In genomic region chr9:100581543-100582492, GRCm38 (mm10) we compare ENCODE assay signal across 9 mouse cellular contexts. TPM values are rescaled to one million over a fixed set of nuclear protein-coding genes. Genes with fewer than 3 reads are reported as not detected.
DNase-seq lines count a peak whose midpoint lies in the region; ATAC-seq lines count a peak whose summit lies in the region.
"Had no signal": no experiment of that assay in that cellular context is flagged by ENCODE, and none has a peak within 500 bp of the region (broad histone marks: within the 10 kb centered on the region; RNA-seq: fewer than 3 reads in every experiment).

No protein-coding gene starts in this region.

- peaks cover 25% of the 10 kb centered on the region for H3K4me1 ChIP-seq in forebrain, embryonic 15.5 days
- peaks cover 18% of the 10 kb centered on the region for H3K4me1 ChIP-seq in intestine, embryonic 16.5 days (ENCODE audit: control insufficient read depth, insufficient read depth, low read length)

- no peaks in the 10 kb centered on the region for H3K36me3 ChIP-seq in forebrain, embryonic 15.5 days
- H3K36me3 ChIP-seq in intestine, embryonic 16.5 days (ENCODE audit: control insufficient read depth, insufficient read depth, low read length): no peaks in the 10 kb centered on the region

- no peaks in the 10 kb centered on the region for H3K27me3 ChIP-seq in forebrain, embryonic 15.5 days
- H3K27me3 ChIP-seq in intestine, embryonic 16.5 days (replicated peaks; ENCODE audit: control insufficient read depth, insufficient read depth, low read length): no peaks in the 10 kb centered on the region
- H3K27me3 ChIP-seq: Patski had no signal

- intact Hi-C loops in left cerebral cortex, postnatal 14 days (cut with DNase I): no loop called here

- H3K9me3 ChIP-seq in forebrain, embryonic 15.5 days: no peaks in the 10 kb centered on the region
- no peaks in the 10 kb centered on the region for H3K9me3 ChIP-seq in intestine, embryonic 16.5 days (ENCODE audit: control insufficient read depth, low read length)

- no peak overlapping the region for H3K4me3 ChIP-seq in forebrain, embryonic 15.5 days
- no peak overlapping the region for H3K4me3 ChIP-seq in intestine, embryonic 16.5 days (ENCODE audit: low read length)

- 22% methylated on average over 13 of the region's 13 CpGs for WGBS in forebrain, embryonic 15.5 days
- WGBS in intestine, embryonic 16.5 days: 44% methylated on average over 13 of the region's 13 CpGs

- no peak overlapping the region for H3K9ac ChIP-seq in forebrain, embryonic 15.5 days (replicated peaks)
- H3K9ac ChIP-seq in intestine, embryonic 16.5 days (ENCODE audit: low read depth, low read length): no peak overlapping the region

- 0 out of 2 replicates have a peak overlapping the region, but pooled peaks have one; percentile 20 for H3K27ac ChIP-seq in forebrain, embryonic 15.5 days (replicated peaks)
- H3K27ac ChIP-seq in intestine, embryonic 16.5 days (ENCODE audit: low read length): peak overlapping the region; percentile 54

- DNase-seq in right cerebral cortex, postnatal 14 days: peak; percentile 23
- DNase-seq in right cerebral cortex, postnatal 36 days (ENCODE audit: low spot score in 2 of 2): no peak
- peak; percentile 17 for DNase-seq in lung, postnatal 10 days
- no peak for DNase-seq in frontal cortex, postnatal 14 days (ENCODE audit: low spot score in 2 of 2)
- no peak for DNase-seq in thymus, postnatal 36 days
- DNase-seq in left cerebral cortex, postnatal 14 days (ENCODE audit: low spot score in 2 of 2): no peak

- H3K4me2 ChIP-seq in forebrain, embryonic 15.5 days (replicated peaks): no peak overlapping the region
- no peak overlapping the region for H3K4me2 ChIP-seq in intestine, embryonic 16.5 days (ENCODE audit: low read depth, low read length)

- ATAC-seq in forebrain, embryonic 15.5 days (replicated peaks): peak; percentile 48; the same call in 1 of the 2 replicates
- peak; percentile 57 for ATAC-seq in intestine, embryonic 16.5 days
- ATAC-seq: Patski had no signal

RNA-seq across cellular contexts. Expression of gene Slc35g2, which starts 10.9 kb away (rescaled TPM):
- polyA plus RNA-seq in forebrain, embryonic 15.5 days (2015; fragmentation: Nextera tagmentation; extraction: Ambion mirVana): 5.6 and 8.5 TPM in 2 replicates
- 3.9 and 4.0 TPM in 2 replicates for polyA plus RNA-seq in intestine, embryonic 16.5 days (2015; fragmentation: Nextera tagmentation; extraction: Ambion mirVana)
- 10 to 100 TPM; 13.4 to 17.1 TPM for total RNA-seq in left cerebral cortex, postnatal 14 days (2021)

RNA-seq across cellular contexts. Expression of gene Stag1, which starts 15.8 kb away (rescaled TPM):
- 36.0 and 42.1 TPM in 2 replicates for polyA plus RNA-seq in forebrain, embryonic 15.5 days (2015; fragmentation: Nextera tagmentation; extraction: Ambion mirVana)
- 24.8 and 29.4 TPM in 2 replicates for polyA plus RNA-seq in intestine, embryonic 16.5 days (2015; fragmentation: Nextera tagmentation; extraction: Ambion mirVana)
- 10 to 100 TPM; 33.4 to 34.3 TPM for total RNA-seq in left cerebral cortex, postnatal 14 days (2021)

RNA-seq across cellular contexts. Expression of gene Nck1, which starts 35.9 kb away (rescaled TPM):
- 40.2 and 42.4 TPM in 2 replicates for polyA plus RNA-seq in forebrain, embryonic 15.5 days (2015; fragmentation: Nextera tagmentation; extraction: Ambion mirVana)
- 56.9 and 57.8 TPM in 2 replicates for polyA plus RNA-seq in intestine, embryonic 16.5 days (2015; fragmentation: Nextera tagmentation; extraction: Ambion mirVana)
- total RNA-seq in left cerebral cortex, postnatal 14 days (2021): 10 to 100 TPM; 31.5 to 35.5 TPM

Comparison
In these comparisons a context has a peak if more than half of its experiments do, and no peak if none do; other contexts are left out.
1. DNase-seq: peak in right cerebral cortex, postnatal 14 days (single experiment) and lung, postnatal 10 days (single experiment); none in right cerebral cortex, postnatal 36 days (0 of 2), frontal cortex, postnatal 14 days (0 of 2), thymus, postnatal 36 days (0 of 2) and left cerebral cortex, postnatal 14 days (0 of 2).